Mouse (Mus musculus) hindbrain, postnatal 0 days (tissue): ENCODE measurements around the gene Flcn. TPM values are rescaled to one million over a fixed set of nuclear protein-coding genes. Genes with fewer than 3 reads are reported as not detected.
A peak's percentile ranks its signal among the peaks of the same experiment; 100 is the strongest.

Experiments
- ATAC-seq: fragments of 200-750 bp; cut with Nextera tagmentation; 2 replicates; pipeline ENCODE4 v1.8.0; 2017; ENCODE audit warnings: mild to moderate bottlenecking, moderate TSS enrichment, moderate library complexity
- DNase-seq: peaks from one replicate; pipeline ENCODE4 v3.0.0-alpha.2; 2015; ENCODE audit warnings: low spot score
- H3K27ac ChIP-seq: fragments of 300-500 bp; sonication (generic); 2 replicates; pipeline ENCODE4 v1.5.1; 2014; ENCODE audit warnings: mild to moderate bottlenecking
- H3K27me3 ChIP-seq: fragments of 300-500 bp; sonication (generic); 2 replicates; pipeline ENCODE4 v1.6.1; 2014; ENCODE audit warnings: low read length, mixed read lengths; ENCODE audit not compliant: insufficient read depth
- H3K36me3 ChIP-seq: fragments of 300-500 bp; sonication (generic); 2 replicates; pipeline ENCODE4 v1.6.1; 2014; ENCODE audit warnings: low read length, mixed read lengths; ENCODE audit not compliant: insufficient read depth
- H3K4me1 ChIP-seq: fragments of 300-500 bp; sonication (generic); 2 replicates; pipeline ENCODE4 v1.6.1; 2014; ENCODE audit warnings: antibody characterized with exemption, low read length, mixed read lengths; ENCODE audit not compliant: insufficient read depth
- H3K4me2 ChIP-seq: fragments of 300-500 bp; sonication (generic); 2 replicates; pipeline ENCODE4 v1.6.1; 2014; ENCODE audit warnings: low read depth, mild to moderate bottlenecking, low read length, moderate library complexity, mixed read lengths
- H3K4me3 ChIP-seq: fragments of 300-500 bp; sonication (generic); 2 replicates; pipeline ENCODE4 v1.5.1; 2014; ENCODE audit warnings: low read length
- H3K9ac ChIP-seq: fragments of 300-500 bp; sonication (generic); replicated peaks from 2 replicates; pipeline ENCODE4 v1.6.1; 2014; ENCODE audit warnings: mild to moderate bottlenecking, low read length, moderate library complexity, mixed read lengths
- H3K9me3 ChIP-seq: fragments of 300-500 bp; sonication (generic); 2 replicates; pipeline ENCODE4 v1.6.1; 2016; ENCODE audit warnings: low read length, mixed read lengths
- CTCF ChIP-seq: IDR thresholded peaks from 2 replicates; pipeline ENCODE4 v1.5.1; 2016; ENCODE audit warnings: antibody characterized with exemption, control low read depth, low read depth
- WGBS: fragments of 180-500 bp; shearing (Covaris S2); extraction: QIAGEN DNeasy Blood & Tissue Kit; methylation state at CpG from one replicate; pipeline ENCODE4 v1.1.7; 2014; 5-methylcytosine and 5-hydroxymethylcytosine counted together
- polyA plus RNA-seq: library from polyadenylated mRNA; unstranded; fragments of >200 nt; fragmentation: Nextera tagmentation; extraction: Ambion mirVana; gene quantifications from 2 replicates; pipeline ENCODE4 v1.2.1, GENCODE M21; 2015
- total RNA-seq: library from RNA; depleted of rRNA; stranded (reverse); fragments of >200 nt; gene quantifications from 2 replicates; pipeline ENCODE4 v1.2.3, GENCODE M21; 2014

Gene Flcn
- total and polyA plus RNA-seq, 2 experiments from 2014 or later = 28.4 to 42.8 TPM

DNA sequence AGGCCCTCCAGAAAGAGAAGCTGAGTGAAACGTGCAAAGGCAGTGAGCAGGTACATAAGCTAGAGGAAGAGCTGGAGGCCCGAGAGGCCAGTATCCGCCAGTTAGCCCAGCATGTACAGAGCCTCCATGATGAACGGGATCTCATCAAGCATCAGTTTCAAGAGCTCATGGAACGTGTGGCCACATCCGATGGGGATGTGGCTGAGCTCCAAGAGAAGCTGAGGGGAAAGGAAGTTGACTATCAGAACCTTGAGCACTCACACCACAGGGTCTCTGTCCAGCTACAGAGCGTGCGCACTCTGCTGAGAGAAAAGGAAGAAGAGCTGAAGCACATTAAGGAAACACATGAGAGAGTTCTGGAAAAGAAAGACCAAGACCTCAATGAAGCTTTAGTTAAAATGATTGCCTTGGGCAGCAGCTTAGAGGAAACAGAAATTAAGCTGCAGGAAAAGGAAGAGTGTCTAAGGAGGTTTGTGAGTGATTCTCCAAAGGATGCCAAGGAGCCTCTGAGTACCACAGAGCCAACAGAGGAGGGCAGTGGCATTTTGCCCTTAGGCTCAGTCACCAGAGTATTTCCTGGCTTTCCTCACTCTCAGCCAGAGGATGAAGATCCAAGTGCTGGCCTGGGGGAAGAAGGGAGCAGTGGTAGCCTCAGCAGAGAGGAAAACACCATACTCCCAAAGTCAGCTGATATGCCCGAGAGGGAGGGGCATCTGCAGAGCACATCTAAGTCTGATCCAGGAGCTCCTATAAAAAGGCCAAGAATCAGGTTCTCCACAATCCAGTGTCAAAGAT lies 51.4 kb downstream of the Flcn start:
- ATAC-seq (no peak; the same call in 1 of the 2 replicates), DNase-seq (peak; percentile 13)
- Histone ChIP-seq H3K27ac (peak overlapping the region; percentile 74), H3K4me1 (peaks cover 23% of the 10 kb centered on the region), H3K36me3 (peaks cover 70% of the 10 kb centered on the region), H3K9ac (no peak overlapping the region), H3K27me3 (no peaks in the 10 kb centered on the region), H3K9me3 (no peaks in the 10 kb centered on the region), H3K4me3 (no peak overlapping the region), H3K4me2 (no peak overlapping the region)
- TF ChIP-seq CTCF = no peak
- 69% methylated on average over 9 of the region's 9 CpGs for WGBS

DNA sequence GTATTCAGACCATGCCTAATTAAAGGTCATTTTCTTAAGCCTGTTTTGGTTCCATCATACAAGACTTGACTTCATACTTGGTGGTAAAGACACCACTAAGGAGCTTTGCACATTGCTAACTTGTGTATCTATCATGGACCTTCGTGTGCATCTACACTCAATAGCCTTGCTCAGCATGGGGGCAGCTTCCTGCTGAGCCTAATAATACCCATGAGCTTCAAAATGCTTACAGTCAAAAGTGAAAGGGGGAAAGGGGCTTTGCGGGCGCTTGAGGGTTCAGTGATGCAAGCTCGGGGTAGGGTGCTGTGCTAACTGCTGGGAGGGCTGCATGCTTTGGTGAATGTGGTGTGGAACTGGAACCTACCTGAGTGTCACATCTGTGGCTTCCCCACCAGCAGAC lies 53.5 kb downstream of the Flcn start:
- Histone ChIP-seq H3K4me2 (no peak overlapping the region), H3K4me1 (peaks cover 23% of the 10 kb centered on the region), H3K9me3 (no peaks in the 10 kb centered on the region), H3K36me3 (peaks cover 76% of the 10 kb centered on the region), H3K4me3 (no peak overlapping the region), H3K9ac (no peak overlapping the region), H3K27ac (no peak overlapping the region), H3K27me3 (no peaks in the 10 kb centered on the region)
- ATAC-seq = no peak
- TF ChIP-seq CTCF = no peak
- DNase-seq = no peak
- WGBS = 54% methylated on average over 4 of the region's 4 CpGs

DNA sequence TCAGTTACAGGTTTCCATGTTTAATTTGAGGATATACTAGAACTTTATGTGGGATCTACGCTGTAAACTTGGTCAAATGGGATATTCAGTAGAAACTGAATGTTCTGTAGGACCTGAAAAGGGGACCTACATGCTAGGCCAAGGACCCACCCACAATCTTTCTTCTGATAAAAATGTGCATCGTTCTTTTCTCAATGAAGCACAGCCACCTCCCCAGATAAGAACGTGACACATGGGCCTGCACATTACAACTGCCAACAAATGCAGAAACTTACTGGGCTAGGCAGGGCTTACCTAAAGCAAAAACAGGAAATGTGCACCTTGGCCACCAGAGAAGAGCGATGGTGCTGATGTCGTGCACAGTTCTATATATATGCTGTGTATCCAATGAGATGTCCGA lies 55.3 kb downstream of the Flcn start:
- Histone ChIP-seq H3K9me3 (no peaks in the 10 kb centered on the region), H3K27me3 (no peaks in the 10 kb centered on the region), H3K36me3 (peaks cover 61% of the 10 kb centered on the region), H3K27ac (no peak overlapping the region), H3K4me3 (no peak overlapping the region), H3K4me2 (no peak overlapping the region), H3K9ac (no peak overlapping the region), H3K4me1 (peaks cover 20% of the 10 kb centered on the region)
- ATAC-seq = no peak
- DNase-seq = no peak
- WGBS = 97% methylated on average over 6 of the region's 6 CpGs
- no peak for TF ChIP-seq CTCF

DNA sequence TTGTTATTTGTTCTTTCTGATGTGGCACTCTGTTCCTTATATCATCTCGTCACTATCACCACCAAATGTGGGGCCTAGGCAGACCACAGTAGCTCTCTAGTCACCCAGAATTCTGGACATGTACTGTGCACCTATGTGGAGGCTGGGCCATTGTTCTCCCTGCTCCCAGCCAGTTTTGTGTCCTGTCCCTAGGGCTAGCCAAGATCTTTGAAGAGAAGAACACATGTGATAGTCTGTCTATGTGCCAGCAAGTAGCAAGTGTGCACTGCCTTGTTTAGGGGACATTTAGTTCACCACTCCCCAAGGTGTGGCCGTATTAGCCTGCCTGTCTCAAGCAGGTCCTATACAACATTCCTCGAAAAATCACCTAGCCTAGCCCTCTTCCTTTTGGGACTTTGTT lies 60.8 kb downstream of the Flcn start:
- no peaks in the 10 kb centered on the region for H3K9me3 ChIP-seq
- TF ChIP-seq CTCF = no peak
- DNase-seq = no peak
- peaks cover 40% of the 10 kb centered on the region for H3K36me3 ChIP-seq
- no peak overlapping the region for H3K4me3 ChIP-seq
- no peak for ATAC-seq
- H3K27me3 ChIP-seq = no peaks in the 10 kb centered on the region
- H3K9ac ChIP-seq = no peak overlapping the region
- no peaks in the 10 kb centered on the region for H3K4me1 ChIP-seq
- WGBS = 92% methylated on average over 3 of the region's 3 CpGs
- no peak overlapping the region for H3K4me2 ChIP-seq
- no peak overlapping the region for H3K27ac ChIP-seq

DNA sequence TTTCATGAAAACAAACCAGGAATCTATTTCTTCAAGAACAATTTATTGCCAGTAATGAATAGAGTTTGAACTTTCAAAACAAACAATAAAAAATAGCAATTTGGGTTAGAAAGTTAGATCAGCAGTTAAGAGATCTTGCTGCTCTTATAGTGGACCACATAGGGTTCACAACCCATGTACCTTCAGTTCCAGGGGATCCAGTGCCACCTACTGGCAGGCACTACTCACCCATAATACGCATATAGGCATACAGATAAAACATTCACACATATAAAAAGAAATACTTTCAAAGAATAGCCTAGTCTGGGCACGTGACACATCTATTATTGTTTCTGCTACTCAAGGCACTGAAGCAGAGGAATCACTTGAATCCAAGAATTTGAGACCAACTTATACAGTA lies 63.2 kb downstream of the Flcn start:
- WGBS = 74% methylated on average over 2 of the region's 2 CpGs
- peak; percentile 67 for DNase-seq
- peaks cover 44% of the 10 kb centered on the region for H3K36me3 ChIP-seq
- no peak overlapping the region for H3K4me3 ChIP-seq
- H3K4me2 ChIP-seq = no peak overlapping the region
- TF ChIP-seq CTCF = peak; percentile 80
- no peaks in the 10 kb centered on the region for H3K4me1 ChIP-seq
- no peak overlapping the region for H3K9ac ChIP-seq
- H3K9me3 ChIP-seq = no peaks in the 10 kb centered on the region
- H3K27me3 ChIP-seq = no peaks in the 10 kb centered on the region
- no peak overlapping the region for H3K27ac ChIP-seq
- ATAC-seq = no peak

DNA sequence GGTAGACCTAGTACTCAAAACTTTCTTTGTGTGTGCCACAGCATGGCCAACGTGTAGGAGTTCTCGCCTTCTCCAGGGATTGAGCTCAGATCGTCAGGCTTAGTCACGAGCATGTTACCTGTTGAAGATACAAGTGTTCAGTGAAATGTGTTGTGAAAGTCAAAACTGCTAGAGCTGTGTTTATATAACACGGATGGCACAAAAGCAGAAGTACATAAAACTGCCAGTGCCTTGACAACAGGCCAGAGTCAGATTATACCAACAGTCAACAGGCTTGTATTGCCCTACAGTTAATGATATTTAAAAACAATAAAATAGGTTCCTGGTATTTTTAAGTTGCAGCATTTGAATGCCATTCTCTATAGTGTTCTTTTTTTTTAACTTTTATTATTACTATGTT lies 64.0 kb downstream of the Flcn start:
- Histone ChIP-seq H3K36me3 (peaks cover 52% of the 10 kb centered on the region), H3K4me3 (no peak overlapping the region), H3K9me3 (no peaks in the 10 kb centered on the region), H3K27ac (no peak overlapping the region), H3K4me2 (no peak overlapping the region), H3K27me3 (no peaks in the 10 kb centered on the region), H3K9ac (no peak overlapping the region), H3K4me1 (no peaks in the 10 kb centered on the region)
- DNase-seq (no peak), ATAC-seq (no peak)
- WGBS = 88% methylated on average over 5 of the region's 5 CpGs
- no peak for TF ChIP-seq CTCF

DNA sequence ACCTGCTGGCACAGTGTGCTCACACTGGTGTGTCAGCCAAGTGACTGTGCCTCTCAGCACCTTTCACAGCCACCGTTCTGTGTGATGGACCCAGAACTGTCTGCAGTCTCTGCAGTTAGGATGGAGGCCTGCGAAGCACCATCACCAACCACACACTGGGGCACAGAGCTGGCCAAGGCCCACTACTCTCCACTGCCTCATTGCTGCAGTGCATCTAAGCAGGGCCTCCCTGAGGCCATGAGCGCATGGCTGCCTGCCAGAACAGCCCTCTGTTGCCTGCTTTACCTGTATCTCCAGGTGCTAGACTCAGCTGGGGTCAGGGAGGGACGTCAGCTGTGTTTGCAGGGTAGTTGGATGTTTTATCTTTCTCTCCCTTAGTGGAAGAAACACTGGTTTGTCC lies 65.4 kb downstream of the Flcn start:
- DNase-seq (no peak), ATAC-seq (no peak)
- no peak for TF ChIP-seq CTCF
- H3K36me3 ChIP-seq = peaks cover 59% of the 10 kb centered on the region
- H3K9me3 ChIP-seq = no peaks in the 10 kb centered on the region
- 92% methylated on average over 4 of the region's 4 CpGs for WGBS
- no peak overlapping the region for H3K27ac ChIP-seq
- no peaks in the 10 kb centered on the region for H3K27me3 ChIP-seq
- no peak overlapping the region for H3K4me2 ChIP-seq
- H3K4me3 ChIP-seq = no peak overlapping the region
- no peaks in the 10 kb centered on the region for H3K4me1 ChIP-seq
- no peak overlapping the region for H3K9ac ChIP-seq
